Mouse (Mus musculus) liver, embryonic 11.5 days (tissue): ENCODE measurements around the gene Krtcap2. TPM values are rescaled to one million over a fixed set of nuclear protein-coding genes. Genes with fewer than 3 reads are reported as not detected.

Experiments
- ATAC-seq: fragments of 200-750 bp; cut with Nextera tagmentation; replicated peaks from 2 replicates; pipeline ENCODE4 v1.8.0; 2017; ENCODE audit warnings: moderate number of reproducible peaks, mild to moderate bottlenecking, moderate TSS enrichment, moderate library complexity; ENCODE audit not compliant: low FRiP score
- DNase-seq: peaks from one replicate; pipeline ENCODE4 v3.0.0-alpha.2; 2017; ENCODE audit warnings: low spot score
- H3K27ac ChIP-seq: fragments of 300-500 bp; sonication (generic); 2 replicates; pipeline ENCODE4 v1.5.1; 2014; ENCODE audit warnings: mild to moderate bottlenecking, low read depth, low read length, control low read depth
- H3K27me3 ChIP-seq: fragments of 300-500 bp; sonication (generic); replicated peaks from 2 replicates; pipeline ENCODE4 v1.6.1; 2014; ENCODE audit warnings: low read length, mixed read lengths; ENCODE audit not compliant: control insufficient read depth, insufficient read depth
- H3K36me3 ChIP-seq: fragments of 300-500 bp; sonication (generic); 2 replicates; pipeline ENCODE4 v1.6.1; 2014; ENCODE audit warnings: mild to moderate bottlenecking, low read length, moderate library complexity, mixed read lengths; ENCODE audit not compliant: control insufficient read depth, insufficient read depth
- H3K4me1 ChIP-seq: fragments of 300-500 bp; sonication (generic); replicated peaks from 2 replicates; pipeline ENCODE4 v1.6.1; 2014; ENCODE audit warnings: low read length, mixed read lengths; ENCODE audit not compliant: control insufficient read depth, insufficient read depth
- H3K4me2 ChIP-seq: fragments of 300-500 bp; sonication (generic); 2 replicates; pipeline ENCODE4 v1.6.1; 2014; ENCODE audit warnings: mild to moderate bottlenecking, control low read depth, moderate library complexity
- H3K4me3 ChIP-seq: fragments of 300-500 bp; sonication (generic); 2 replicates; pipeline ENCODE4 v1.5.1; 2014; ENCODE audit warnings: low read depth, low read length, control low read depth
- H3K9ac ChIP-seq: fragments of 300-500 bp; sonication (generic); 2 replicates; pipeline ENCODE4 v1.6.1; 2014; ENCODE audit warnings: low read depth, low read length, control low read depth
- H3K9me3 ChIP-seq: fragments of 300-500 bp; sonication (generic); 2 replicates; pipeline ENCODE4 v1.6.1; 2016; ENCODE audit warnings: low read length, inconsistent platforms, mixed read lengths; ENCODE audit not compliant: control insufficient read depth
- WGBS: fragments of 180-500 bp; shearing (Covaris S2); extraction: QIAGEN DNeasy Blood & Tissue Kit; methylation state at CpG from one replicate; pipeline ENCODE4 v1.1.7; 2014; 5-methylcytosine and 5-hydroxymethylcytosine counted together
- microRNA counts: library from miRNA; unstranded; fragments of <30 nt; microRNA quantifications from one replicate; lab custom pipeline; 2015
- microRNA-seq: library from miRNA; unstranded; fragments of <30 nt; microRNA quantifications from one replicate; pipeline ENCODE4, GENCODE M21; 2017; ENCODE audit warnings: borderline number of aligned reads
- polyA plus RNA-seq: library from polyadenylated mRNA; unstranded; fragments of >200 nt; fragmentation: Nextera tagmentation; extraction: Ambion mirVana; gene quantifications from 2 replicates; pipeline ENCODE4 v1.2.1, GENCODE M21; 2014

Gene Krtcap2
- polyA plus RNA-seq, 1 experiment from 2014 or later, result 251 TPM

DNA sequence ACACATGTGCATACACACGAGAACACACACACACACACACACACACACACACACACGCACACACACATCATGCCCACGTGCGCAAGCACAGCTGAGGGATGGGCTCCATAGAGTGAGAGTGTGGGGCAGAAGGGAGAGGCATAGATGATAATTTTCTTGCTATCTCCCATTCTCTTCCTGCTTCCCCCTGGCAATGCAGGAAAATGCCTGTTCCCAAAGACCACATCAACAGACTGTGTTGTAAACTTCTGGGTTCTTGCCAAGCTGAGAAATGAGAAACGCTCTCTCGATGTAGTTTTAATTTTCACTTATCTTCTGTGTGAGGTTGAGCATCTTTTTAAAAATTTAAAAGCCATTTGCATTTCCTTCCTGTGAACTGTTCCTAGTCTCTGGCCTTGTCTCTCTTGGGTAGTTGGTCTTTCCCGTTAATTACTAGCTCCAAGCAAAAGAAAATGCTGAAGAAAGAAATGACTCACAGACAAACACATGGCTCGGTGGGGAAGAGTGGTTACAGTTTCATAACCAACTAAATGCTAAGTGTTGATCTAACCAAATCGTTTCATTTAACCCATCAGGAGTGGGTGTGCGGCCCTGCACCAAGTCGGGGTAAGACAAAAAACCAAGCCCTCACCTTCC is 51.1 kb downstream of the Krtcap2 start:
- H3K27ac ChIP-seq, result peak overlapping the region; percentile 7; the same call in 1 of the 2 replicates
- 76% methylated on average over 11 of the region's 11 CpGs for WGBS
- no peak for DNase-seq
- no peaks in the 10 kb centered on the region for H3K36me3 ChIP-seq
- ATAC-seq, result no peak
- no peaks in the 10 kb centered on the region for H3K9me3 ChIP-seq
- no peak overlapping the region for H3K9ac ChIP-seq
- no peak overlapping the region for H3K4me3 ChIP-seq
- peaks cover 3% of the 10 kb centered on the region; the same call in 1 of the 2 replicates for H3K4me1 ChIP-seq
- peaks cover 2% of the 10 kb centered on the region; the same call in 1 of the 2 replicates for H3K27me3 ChIP-seq
- no peak overlapping the region for H3K4me2 ChIP-seq

DNA sequence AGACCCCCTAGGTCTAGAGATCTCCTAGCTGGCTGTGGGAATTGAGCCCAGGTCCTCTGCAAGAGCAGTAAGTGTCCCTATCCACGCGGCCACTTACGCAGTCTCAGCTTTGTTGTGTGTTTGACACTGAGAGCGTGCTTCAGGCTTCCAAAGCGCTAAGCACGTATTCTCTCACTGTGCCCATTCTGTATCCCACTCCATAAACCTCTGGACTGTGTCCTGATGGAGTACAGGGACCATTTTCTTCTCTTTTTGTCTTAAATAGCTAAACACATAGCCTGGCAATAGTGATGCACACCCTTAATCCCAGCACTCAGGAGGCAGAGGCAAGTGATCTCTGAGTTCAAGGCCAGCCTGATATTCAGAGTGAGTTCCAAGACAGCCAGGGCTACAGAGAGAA is 53.1 kb downstream of the Krtcap2 start:
- H3K4me2 ChIP-seq, result no peak overlapping the region; the same call in 1 of the 2 replicates
- peaks cover 5% of the 10 kb centered on the region for H3K27me3 ChIP-seq
- H3K9ac ChIP-seq, result no peak overlapping the region
- DNase-seq (no peak), ATAC-seq (no peak)
- H3K4me1 ChIP-seq, result peaks cover 3% of the 10 kb centered on the region; the same call in 1 of the 2 replicates
- WGBS, result 83% methylated on average over 6 of the region's 6 CpGs
- H3K9me3 ChIP-seq, result no peaks in the 10 kb centered on the region
- H3K27ac ChIP-seq, result no peak overlapping the region
- H3K36me3 ChIP-seq, result no peaks in the 10 kb centered on the region
- no peak overlapping the region for H3K4me3 ChIP-seq

DNA sequence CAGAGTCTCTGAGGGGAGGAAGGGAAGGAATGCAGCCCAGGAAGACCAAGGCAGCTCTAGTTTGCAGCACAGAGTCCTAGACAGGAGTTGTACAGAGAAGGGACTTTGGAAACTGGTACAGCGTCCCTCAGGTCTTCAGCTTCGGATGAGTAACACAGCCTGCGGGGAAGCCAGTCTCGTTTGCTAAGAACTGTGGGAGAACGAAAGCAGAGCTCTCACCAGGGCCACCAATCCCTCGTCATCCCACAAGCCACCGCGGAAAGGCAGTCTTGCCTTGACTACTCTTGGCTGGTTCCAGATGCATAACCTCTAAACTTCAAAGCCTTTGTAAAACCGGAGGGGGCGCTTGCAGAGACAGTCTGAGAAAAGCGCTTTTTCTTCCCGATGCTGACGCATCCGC is 53.7 kb downstream of the Krtcap2 start:
- Histone ChIP-seq H3K36me3 (no peaks in the 10 kb centered on the region), H3K4me2 (peak overlapping the region; percentile 57), H3K27me3 (peaks cover 5% of the 10 kb centered on the region), H3K4me3 (peak overlapping the region; percentile 1; the same call in 1 of the 2 replicates), H3K9me3 (no peaks in the 10 kb centered on the region), H3K4me1 (peaks cover 3% of the 10 kb centered on the region; the same call in 1 of the 2 replicates), H3K9ac (peak overlapping the region; percentile 18; the same call in 1 of the 2 replicates), H3K27ac (no peak overlapping the region)
- ATAC-seq (no peak), DNase-seq (no peak)
- WGBS, result 4% methylated on average over 14 of the region's 14 CpGs

MicroRNA genes within 50 kb of the gene (microRNA counts, 519-probe panel; counts per million panel counts)
- microRNA mmu-miR-92b (lab: Ali Mortazavi, UCI), result not detected

Small RNA genes within 50 kb of the gene (microRNA-seq; reads per million reads assigned to microRNA genes)
- gene Mir92b, result 242 reads per million, percentile 58 among the genes with 10 or more reads in this experiment

Other genes with a start within 250 kb of the Krtcap2 start
- 11.3 and 11.7 TPM in 2 replicates for gene Rusc1, start 152.7 kb upstream of the Krtcap2 start, polyA plus RNA-seq
- gene Gm43738, start 144.9 kb upstream of the Krtcap2 start, polyA plus RNA-seq, result 0.14 TPM in 1 of 2 replicates, not detected in the other
- gene Fdps, start 144.0 kb upstream of the Krtcap2 start, polyA plus RNA-seq, result 284 and 300 TPM in 2 replicates
- 117 and 144 TPM in 2 replicates for gene Pklr, start 109.8 kb upstream of the Krtcap2 start, polyA plus RNA-seq
- 1.2 and 1.6 TPM in 2 replicates for gene Hcn3, start 85.8 kb upstream of the Krtcap2 start, polyA plus RNA-seq
- gene Clk2, start 81.2 kb upstream of the Krtcap2 start, polyA plus RNA-seq, result 18.8 and 22.8 TPM in 2 replicates
- 110 and 116 TPM in 2 replicates for gene Scamp3, start 68.5 kb upstream of the Krtcap2 start, polyA plus RNA-seq
- gene Fam189b, start 62.8 kb upstream of the Krtcap2 start, polyA plus RNA-seq, result 12.7 and 13.5 TPM in 2 replicates
- 38.5 and 42.1 TPM in 2 replicates for gene Gba, start 43.0 kb upstream of the Krtcap2 start, polyA plus RNA-seq
- gene Thbs3, start 30.8 kb upstream of the Krtcap2 start, polyA plus RNA-seq, result 3.2 and 5.9 TPM in 2 replicates
- gene Mtx1, start 18.9 kb upstream of the Krtcap2 start, polyA plus RNA-seq, result 219 and 241 TPM in 2 replicates
- 0.30 and 0.62 TPM in 2 replicates for gene Muc1, start 16.9 kb upstream of the Krtcap2 start, polyA plus RNA-seq
- 0.97 and 1.7 TPM in 2 replicates for gene Trim46, start 343 bp downstream of the Krtcap2 start, polyA plus RNA-seq
- gene Dpm3, start 13.4 kb downstream of the Krtcap2 start, polyA plus RNA-seq, result 106 and 118 TPM in 2 replicates
- gene Slc50a1, start 24.6 kb downstream of the Krtcap2 start, polyA plus RNA-seq, result 25.3 and 31.5 TPM in 2 replicates
- gene Efna1, start 35.2 kb downstream of the Krtcap2 start, polyA plus RNA-seq, result 11.4 and 11.8 TPM in 2 replicates
- 2.1 and 3.9 TPM in 2 replicates for gene Efna3, start 77.0 kb downstream of the Krtcap2 start, polyA plus RNA-seq
- 6.5 and 6.9 TPM in 2 replicates for gene Efna4, start 92.1 kb downstream of the Krtcap2 start, polyA plus RNA-seq
- gene Adam15, start 104.0 kb downstream of the Krtcap2 start, polyA plus RNA-seq, result 19.5 and 23.2 TPM in 2 replicates
- gene Dcst2, start 116.0 kb downstream of the Krtcap2 start, polyA plus RNA-seq, result 0.10 TPM in 1 of 2 replicates, not detected in the other
- gene Dcst1, start 119.3 kb downstream of the Krtcap2 start, polyA plus RNA-seq, result not detected in 2 replicates
- gene Zbtb7b, start 148.8 kb downstream of the Krtcap2 start, polyA plus RNA-seq, result 1.5 and 2.1 TPM in 2 replicates
- gene Lenep, start 156.8 kb downstream of the Krtcap2 start, polyA plus RNA-seq, result not detected in 2 replicates
- gene Flad1, start 165.9 kb downstream of the Krtcap2 start, polyA plus RNA-seq, result 34.3 and 37.8 TPM in 2 replicates
- 498 and 502 TPM in 2 replicates for gene Cks1b, start 172.4 kb downstream of the Krtcap2 start, polyA plus RNA-seq
- gene Shc1, start 172.5 kb downstream of the Krtcap2 start, polyA plus RNA-seq, result 72.8 and 75.6 TPM in 2 replicates
- 35.5 and 37.7 TPM in 2 replicates for gene Pygo2, start 184.2 kb downstream of the Krtcap2 start, polyA plus RNA-seq
- gene Pbxip1, start 190.7 kb downstream of the Krtcap2 start, polyA plus RNA-seq, result 8.3 and 8.7 TPM in 2 replicates
- gene Pmvk, start 208.6 kb downstream of the Krtcap2 start, polyA plus RNA-seq, result 58.0 and 58.3 TPM in 2 replicates